Mouse (Mus musculus) mouse trophoblast stem cell (cell line): ENCODE measurements around the gene Sos1.

ENCODE experiments used
- in situ Hi-C, 2 experiments: fragments of 300-500 bp; cut with MseI, MboI; formaldehyde crosslinking; loops; 2 replicates in 1 of 2; 3 replicates in 1 of 2; pipeline ENCODE4 v1.15.1; 2025

The Sos1 gene

DNA sequence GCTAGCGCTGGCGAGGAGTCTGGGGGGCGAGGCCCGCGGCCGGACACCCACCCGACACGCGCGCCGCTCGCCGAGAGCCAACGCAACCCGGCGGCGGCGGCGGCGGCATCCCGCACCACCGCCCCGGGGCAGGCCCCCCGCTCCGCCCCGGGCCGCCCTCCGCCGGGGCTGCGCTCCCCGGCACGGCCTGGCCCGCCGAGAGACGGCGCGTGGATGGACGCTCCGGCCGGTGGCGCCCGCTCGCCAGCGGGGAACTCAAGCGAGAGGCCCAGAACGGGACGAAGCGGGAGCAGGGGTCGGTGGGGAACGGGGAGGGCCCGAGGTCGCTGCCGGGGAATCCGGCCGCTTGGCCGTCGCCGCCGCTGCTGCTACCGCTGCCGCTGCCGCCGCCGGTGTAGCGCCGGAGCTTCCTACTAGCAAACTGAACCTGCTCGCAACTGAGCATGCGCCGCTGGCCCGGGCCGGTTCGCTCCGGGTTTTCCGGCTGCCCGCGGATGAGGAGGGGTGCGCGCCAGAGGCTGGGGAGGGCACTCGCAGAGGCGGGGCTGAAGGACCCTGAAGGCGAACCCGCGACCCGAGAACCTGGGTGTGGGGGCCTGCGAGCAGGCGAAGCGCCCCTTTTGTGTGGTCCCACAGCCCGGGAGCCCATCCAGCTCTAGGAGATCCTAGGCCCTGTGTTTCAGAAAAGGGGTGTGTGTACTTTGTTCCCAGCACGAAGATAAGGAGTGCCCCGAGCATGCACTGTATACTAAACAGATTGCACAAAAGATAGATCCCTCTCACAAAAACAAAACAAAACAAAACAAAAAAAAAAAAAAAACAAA, at the start of gene Sos1:
Gene Sos1 (minus strand): TSS at position 423 of the 824 bp plus-strand sequence.
- in situ Hi-C loops, result loop anchor here (5.0 kb wide), 2 partner anchors 67 to 72 kb away; no protein-coding TSS in a partner anchor

- in situ Hi-C loops, result no loop called here
These were observed 43.0 kb upstream of the Sos1 start for GRCm38 (mm10) chr17:80523231-80523630.

DNA sequence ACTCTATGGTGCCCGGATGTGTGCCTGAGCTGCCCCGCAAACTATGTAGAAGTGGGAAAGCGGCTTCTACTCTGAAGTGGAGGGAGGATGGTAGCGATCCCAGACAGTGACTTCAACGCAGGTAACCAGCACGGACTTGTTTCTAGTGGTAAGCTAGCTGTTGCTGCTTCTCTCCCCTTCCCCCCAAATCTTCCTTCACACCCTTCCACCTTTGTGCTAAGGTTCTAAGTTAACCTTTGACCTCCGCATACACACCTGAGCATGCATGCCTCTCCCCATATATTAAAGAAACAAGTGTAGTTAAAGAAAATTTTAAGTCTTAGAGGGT, 41.9 kb upstream of the Sos1 start:
- in situ Hi-C loops, result no loop called here

GRCm38 (mm10) chr17:80521521-80522228, 41.4 kb upstream of the Sos1 start:
- in situ Hi-C loops, result no loop called here

- in situ Hi-C loops, result no loop called here
These were observed 40.3 kb upstream of the Sos1 start for GRCm38 (mm10) chr17:80520537-80520936.

GRCm38 (mm10) chr17:80518811-80519210, 38.6 kb upstream of the Sos1 start:
- in situ Hi-C loops, result no loop called here

DNA sequence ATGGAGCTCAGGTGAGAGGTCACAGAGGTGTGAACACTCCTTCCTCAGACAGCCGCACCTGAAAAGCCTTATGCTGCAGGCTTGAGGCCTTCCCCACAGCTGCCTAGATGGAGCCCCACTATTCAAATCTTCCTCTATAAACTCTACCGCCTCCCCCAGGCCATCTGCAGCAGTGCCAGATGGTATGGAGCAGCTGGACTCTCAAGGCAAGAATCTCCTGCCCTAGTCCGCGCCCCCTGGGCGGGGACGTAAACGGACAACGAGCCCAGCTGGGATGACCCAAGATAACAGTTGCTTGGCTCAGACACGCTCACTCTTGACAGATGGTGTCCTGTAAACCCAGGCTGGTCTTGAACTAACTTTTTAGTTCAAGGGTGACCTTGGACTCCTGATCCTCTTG, 37.0 kb upstream of the Sos1 start:
- in situ Hi-C loops, result no loop called here

GRCm38 (mm10) chr17:80515956-80516355, 35.7 kb upstream of the Sos1 start:
- in situ Hi-C loops, result no loop called here

GRCm38 (mm10) chr17:80515513-80515912, 35.3 kb upstream of the Sos1 start:
- in situ Hi-C loops, result no loop called here

- in situ Hi-C loops, result no loop called here
These were observed 33.5 kb upstream of the Sos1 start for GRCm38 (mm10) chr17:80513766-80514165.

- in situ Hi-C loops, result no loop called here
These were observed 30.2 kb upstream of the Sos1 start for GRCm38 (mm10) chr17:80510459-80510855.

DNA sequence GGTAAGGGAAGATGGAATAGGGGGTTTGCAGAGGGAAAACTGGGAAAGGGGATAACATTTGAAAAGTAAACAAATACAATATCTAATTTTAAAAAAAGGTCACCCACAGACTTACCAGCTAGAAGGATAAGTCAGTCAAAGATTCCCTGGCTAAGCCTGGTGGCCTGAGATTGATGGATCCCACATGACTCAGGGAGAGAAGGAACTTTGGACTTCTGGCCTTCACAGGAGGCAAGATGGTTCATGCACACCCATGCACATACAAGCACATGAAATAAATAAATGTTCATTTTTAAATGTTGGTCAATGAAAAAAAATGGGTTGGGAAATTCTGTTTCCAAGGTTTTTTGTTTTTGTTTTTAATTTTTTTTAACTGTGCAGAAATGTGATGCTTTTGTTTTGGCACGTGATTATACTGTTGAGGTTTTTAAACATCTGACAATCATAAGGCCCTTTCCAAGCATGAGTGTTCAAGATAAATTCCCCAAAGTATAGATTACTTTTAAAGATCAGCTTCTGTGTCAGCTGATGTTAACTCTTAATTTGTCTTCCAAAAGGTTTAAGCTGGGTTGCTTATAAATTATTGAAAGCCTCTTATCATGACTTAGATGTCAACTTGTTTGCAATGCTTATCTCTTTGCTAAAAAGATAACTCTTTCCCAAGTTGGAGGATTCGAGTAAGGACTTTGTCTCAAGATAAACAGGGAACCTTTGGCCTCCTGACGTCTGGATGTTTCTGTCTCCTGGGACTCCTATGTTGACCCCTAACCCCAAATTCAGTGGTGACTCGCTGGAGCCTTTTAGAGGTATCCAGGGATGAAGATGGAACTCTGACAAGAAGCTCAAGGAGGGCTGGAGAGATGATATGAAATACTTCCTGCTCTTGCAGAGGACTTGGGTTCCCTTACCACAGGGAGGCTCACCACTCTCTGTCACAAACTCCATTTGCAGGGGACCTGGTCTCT, 29.5 kb upstream of the Sos1 start:
- in situ Hi-C loops, result no loop called here

- in situ Hi-C loops, result no loop called here
These were observed 25.5 kb upstream of the Sos1 start for GRCm38 (mm10) chr17:80505766-80506165.

- in situ Hi-C loops, result no loop called here
These were observed 25.1 kb upstream of the Sos1 start for GRCm38 (mm10) chr17:80505342-80505741.

DNA sequence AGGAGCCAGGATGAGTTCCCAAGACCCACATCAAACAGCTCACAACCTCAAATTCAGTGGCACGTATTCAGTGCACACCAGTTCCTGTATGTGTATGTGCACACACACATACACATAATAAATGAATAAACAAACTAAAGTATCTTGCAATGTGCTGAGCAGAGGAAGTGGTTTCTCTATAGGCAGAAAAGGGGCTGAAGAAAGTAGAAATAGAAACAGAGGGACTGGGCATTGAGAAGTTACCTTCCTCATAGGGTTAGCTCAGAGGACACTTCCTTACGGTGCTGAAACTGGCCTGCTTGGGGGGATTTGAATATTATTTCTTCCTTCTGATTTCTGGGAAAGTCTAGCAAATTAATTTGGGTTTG, 21.5 kb upstream of the Sos1 start:
- in situ Hi-C loops, result no loop called here

DNA sequence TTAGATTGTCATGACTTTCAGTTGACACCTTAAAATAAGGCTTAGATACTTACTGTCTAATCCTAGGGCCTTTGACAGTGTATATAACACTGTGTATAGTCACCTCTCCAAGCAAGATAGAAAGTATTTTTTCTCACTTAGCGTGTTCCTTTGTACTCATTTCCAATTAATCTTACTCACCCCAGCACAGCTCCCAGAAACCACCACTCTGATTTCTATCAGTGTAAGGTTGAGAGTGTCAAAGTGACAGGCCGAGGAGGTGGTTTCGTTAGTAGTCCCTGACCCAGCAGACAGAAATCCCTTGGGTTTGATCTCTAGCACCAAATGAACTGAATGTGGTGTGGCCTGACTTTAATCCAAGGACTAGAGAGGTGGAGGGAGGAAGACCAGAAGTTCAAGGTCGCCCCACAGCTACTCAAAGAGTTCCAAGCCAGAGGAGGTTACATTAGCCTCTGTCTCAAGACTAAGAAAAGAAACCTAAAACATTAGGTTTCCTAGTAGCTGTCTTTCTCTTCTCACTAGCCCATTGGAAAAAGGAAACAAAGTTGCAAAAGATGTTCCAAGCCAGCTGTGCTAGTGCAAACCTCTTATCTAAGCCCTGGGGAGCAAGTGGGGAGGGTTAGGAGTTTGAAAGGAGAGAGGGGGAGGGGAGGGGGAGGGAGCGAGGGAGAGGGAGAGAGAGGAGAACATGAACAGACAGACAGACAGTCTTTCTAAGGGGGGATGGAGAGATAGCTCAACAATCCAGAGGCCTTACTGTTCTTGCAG, 21.0 kb upstream of the Sos1 start:
- in situ Hi-C loops, result no loop called here

GRCm38 (mm10) chr17:80500025-80500424, 19.8 kb upstream of the Sos1 start:
- in situ Hi-C loops, result no loop called here

DNA sequence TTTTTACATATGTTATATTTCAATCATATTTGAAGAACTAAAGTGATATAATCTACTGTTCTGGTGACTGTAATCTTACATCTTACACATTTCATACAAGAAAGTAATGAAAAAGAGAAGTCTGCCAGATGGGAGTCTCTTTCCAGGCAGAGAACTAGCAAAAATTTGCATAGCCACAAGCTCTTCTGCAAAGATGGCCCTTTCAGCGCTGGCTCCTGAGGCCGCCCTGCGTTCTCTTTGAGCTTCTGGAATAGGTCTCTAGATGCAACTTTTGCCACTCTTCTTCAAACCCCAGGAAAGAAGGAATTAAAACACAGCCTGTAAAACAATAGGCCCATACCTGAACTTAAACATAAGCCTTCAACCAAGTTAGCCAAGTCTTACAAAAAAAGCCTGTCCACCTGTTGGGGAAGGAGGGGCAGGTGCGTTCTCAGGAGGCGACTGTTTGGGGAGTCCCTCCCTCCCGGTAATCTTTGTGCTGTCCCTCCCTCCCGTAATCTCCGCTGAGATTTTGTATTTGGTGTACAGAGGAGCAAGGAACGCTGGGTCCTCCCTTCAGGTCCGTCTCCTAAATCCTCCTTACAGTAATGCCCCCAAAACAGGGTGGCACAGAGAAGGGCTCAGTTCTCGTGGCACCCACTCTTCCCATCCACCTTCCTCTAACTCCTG, 18.5 kb upstream of the Sos1 start:
- in situ Hi-C loops, result no loop called here

- in situ Hi-C loops, result no loop called here
These were observed 16.9 kb upstream of the Sos1 start for GRCm38 (mm10) chr17:80497183-80497601.

- in situ Hi-C loops, result no loop called here
These were observed 16.4 kb upstream of the Sos1 start for GRCm38 (mm10) chr17:80496607-80497170.
